Mouse (Mus musculus) gastrocnemius, adult 18-20 months (tissue): ENCODE data around the gene Stx19. TPM values are rescaled to one million over a fixed set of nuclear protein-coding genes. Genes with fewer than 3 reads are reported as not detected.

Experiments used
- DNase-seq: peaks from one replicate; pipeline ENCODE4 v3.0.0; 2021; ENCODE audit warnings: low spot score
- microRNA-seq: library from miRNA; unstranded; fragments of <30 nt; microRNA quantifications from one replicate; pipeline ENCODE4 v1.2.0, GENCODE M21; 2021
- total RNA-seq, 2 experiments: library from RNA; stranded (reverse); gene quantifications; 2 replicates each; pipeline ENCODE4 v1.2.3; 2021

The Stx19 gene
- total RNA-seq, 2 experiments from 2014 or later, result not detected

DNA sequence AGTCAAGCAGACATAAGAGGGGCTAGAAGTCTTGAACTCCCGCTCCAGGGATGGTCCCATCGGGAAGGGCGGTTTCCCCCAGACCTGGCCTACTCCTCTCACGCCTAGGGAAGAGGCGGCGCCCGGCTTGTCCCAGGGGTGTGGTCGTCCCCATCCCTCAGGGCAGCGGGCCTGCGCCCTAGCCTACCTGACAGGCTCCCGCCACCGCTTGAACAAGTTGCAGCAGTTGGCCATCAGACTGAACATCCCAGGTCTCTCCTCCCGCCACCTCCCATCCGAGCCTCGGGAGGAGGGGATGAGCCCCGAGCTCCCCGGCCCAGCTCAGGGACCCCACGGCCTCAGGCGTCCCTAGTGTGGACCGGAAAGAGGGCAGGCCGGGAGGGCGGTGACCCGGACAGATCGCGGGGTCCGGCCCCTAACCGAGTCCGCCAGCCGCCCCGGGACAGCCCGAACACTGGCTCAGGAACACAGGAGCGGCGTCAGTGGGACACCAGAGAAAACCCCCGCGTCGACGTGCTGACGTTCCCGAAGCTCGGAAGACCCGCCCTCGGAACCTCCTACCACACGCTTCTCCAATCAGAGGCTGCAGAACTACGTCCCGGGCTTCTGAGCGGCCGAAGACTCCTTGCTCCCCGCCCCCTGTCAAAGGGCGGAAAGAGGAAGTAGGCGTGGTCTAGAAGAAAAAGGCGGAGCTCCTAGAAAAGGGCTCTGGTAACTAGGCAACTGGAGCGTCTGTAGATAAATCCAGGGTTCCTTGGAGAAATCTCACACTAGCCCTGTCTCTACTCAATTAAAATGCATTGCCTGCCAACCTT is 32.2 kb downstream of the Stx19 start, which contains the start of gene Arl13b:
Arl13b (minus strand) TSS at position 543 of the 815 bp plus-strand sequence.
- DNase-seq, result peak; percentile 97

DNA sequence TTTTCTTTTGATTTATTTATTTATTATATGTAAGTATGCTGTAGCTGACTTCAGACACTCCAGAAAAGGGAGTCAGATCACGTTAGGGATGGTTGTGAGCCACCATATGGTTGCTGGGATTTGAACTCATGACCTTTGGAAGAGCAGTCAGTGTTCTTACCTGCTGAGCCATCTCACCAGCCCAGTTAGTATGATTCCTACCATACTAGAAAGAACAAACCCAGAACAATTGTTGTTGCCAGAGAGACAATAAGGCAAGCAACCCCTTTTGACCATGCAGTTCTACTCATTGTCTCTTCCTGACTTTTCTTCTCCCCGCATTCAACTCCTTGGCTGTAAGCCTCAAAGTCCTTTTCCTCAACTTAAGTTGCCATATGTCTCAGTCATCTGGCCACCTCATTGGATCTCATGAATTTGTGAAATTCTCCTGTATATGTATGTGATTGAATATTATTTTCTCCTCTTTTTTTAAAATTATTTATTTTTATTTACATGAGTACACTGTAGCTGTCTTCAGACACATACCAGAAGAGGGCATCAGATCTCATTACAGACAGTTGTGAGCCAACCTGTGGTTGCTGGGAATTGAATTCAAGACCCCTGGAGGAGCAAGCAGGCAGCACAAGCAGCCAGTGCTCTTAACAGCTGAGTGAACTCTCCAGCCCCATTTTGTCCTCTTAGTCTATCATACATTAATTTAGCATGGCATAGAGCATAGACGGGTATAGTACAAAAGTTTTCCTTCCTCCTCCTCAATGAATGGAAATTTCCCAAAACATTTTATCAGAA is 38.2 kb downstream of the Stx19 start:
- no peak for DNase-seq

DNA sequence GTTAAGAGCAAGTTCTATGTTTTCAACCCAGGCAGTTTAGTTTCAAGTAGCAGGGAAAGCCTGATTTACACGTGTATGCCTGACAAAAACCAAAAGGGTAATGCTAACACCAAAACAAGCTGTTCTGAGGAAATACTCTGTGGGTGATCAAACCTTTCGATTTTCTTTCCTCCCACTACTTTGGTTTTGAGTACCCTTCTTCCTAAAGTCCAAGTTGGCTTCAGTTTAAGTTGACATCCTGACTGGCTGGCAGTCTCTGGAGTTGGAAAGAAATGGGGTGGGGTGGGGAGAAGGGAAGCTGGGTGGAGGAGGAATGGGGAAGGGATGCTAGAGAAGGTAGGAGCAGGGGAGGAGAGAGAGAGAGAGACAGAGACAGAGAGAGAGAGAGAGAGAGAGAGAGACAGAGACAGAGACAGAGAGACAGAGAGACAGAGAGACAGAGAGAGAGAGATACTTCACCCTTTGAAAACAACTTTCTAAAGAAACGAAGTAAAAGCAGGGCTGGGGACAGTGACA is 39.2 kb downstream of the Stx19 start:
- DNase-seq, result no peak

DNA sequence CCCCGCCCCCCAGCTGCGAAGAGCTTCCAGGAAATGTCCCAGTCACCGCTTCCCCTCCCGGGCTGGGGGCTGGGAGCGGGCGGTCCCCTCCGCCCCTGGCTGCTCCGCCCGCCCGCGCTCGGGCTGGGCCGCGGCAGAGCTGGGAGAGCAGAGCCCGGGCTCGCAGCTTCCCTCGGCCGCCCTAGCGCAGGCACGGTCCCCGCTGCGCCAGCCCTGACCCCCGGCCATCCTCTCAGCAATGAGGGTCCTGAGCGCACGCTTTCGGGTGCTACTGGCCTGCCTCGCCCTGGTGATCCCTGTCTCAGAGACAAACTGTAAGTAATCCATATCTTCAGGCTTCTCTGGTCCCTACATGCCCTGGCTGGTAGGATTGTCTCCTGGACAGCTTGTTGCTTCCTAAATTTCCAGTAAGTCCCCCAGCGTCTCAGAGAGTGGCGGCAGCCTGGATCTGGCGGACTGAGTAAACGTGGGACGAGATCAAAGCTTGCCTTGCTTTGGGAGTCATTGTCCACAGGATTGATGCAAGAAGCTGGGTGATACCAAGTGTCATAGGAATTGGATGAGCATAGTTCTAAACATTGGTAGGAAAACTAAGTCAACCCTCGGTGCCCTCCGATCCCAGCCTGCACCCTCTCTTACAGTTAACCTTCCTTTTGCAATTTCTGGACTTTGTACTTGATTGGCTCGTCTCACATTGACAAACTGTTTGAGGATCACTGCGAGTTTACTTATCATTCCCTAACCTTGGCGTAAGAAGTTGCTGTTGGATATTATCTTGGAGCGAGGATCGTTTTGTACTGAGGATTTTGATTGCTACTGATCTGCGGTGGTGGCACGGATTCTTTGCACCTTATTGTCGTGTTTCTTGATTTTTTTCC is 40.0 kb downstream of the Stx19 start, which contains the start of gene Pros1:
Pros1 (plus strand) TSS at position 117 of the 878 bp plus-strand sequence.
- DNase-seq, result peak; percentile 48

DNA sequence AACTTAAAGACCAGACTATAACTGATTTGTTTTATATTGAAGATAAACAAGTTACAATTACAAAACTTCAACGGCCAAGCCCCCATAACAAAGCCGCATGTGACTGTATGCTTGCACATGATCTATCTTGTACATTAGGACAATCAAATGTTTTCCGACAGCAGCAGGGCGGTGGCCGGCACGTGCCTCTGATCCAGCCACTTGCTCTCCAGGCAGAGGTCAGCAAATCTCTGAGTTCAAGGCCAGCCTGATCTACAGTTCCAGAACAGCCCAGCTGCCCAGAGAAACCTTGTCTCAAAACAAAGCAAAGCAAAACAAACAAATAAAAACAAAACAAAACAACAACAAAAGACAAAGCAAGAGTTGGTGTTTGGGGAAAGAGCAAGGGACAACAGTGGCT is 40.9 kb downstream of the Stx19 start:
- no peak for DNase-seq

- no peak for DNase-seq
Measured at GRCm38 (mm10) chr16:62856273-62856672, 41.8 kb downstream of the Stx19 start.

DNA sequence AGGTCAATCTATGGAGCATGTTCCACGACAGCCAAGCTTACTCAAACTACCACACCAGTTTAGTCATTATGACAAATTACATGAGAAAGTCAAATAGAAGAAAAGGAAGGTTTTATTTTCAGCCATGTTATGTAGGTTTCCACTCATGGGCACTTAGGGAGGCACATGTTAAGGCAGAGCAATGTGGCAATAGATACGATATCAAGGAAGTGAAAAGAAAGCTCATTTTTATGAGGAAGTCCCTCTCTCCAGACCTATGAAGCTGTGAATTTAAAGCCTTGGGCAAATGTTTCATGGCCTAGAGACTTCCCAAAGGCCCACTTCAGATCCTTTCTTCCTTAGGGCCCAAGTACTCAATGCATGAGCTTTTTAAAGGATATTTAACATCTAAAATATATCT is 43.0 kb downstream of the Stx19 start:
- DNase-seq, result no peak

- no peak for DNase-seq
Measured at GRCm38 (mm10) chr16:62858018-62858417, 43.5 kb downstream of the Stx19 start.

DNA sequence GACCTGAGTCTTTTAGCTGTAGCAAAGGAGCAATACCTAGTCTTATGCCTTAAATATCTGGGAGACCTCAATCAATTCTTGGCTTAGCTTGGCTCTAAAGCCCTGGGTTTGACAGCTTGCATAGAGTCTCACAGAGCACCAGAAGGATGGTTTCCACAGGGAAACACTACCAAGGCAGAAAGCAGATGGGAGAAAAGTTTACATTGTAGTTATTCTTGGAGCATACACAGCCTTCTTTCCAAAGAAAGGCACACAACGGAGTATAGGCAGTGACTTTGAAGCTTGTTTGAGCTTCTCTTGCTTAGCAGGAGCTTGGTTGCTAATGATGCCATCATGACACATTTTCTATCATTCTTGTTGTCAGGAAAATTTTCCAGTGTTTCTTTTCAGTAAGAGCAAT is 45.7 kb downstream of the Stx19 start:
- DNase-seq, result no peak

DNA sequence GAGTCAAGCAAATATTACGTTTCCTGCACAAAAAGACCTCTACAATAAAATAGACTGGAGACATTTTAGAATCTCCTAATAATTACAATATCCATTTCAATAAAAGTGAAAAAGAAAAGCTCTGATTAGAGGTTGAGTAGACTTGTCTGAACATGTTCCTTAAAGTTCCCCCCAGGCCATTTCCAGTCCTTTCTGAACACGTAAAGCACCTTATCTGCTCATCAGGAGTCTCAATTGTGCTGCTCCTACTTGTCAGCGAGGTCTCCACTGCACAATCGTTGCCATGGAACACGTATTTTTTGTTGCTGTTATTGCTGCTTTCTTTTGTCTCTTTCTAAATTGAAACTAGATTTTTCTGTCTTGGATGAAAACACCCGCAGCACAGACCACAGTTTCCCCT is 47.0 kb downstream of the Stx19 start:
- no peak for DNase-seq

GRCm38 (mm10) chr16:62872688-62873117 is 58.2 kb downstream of the Stx19 start:
- no peak for DNase-seq

DNA sequence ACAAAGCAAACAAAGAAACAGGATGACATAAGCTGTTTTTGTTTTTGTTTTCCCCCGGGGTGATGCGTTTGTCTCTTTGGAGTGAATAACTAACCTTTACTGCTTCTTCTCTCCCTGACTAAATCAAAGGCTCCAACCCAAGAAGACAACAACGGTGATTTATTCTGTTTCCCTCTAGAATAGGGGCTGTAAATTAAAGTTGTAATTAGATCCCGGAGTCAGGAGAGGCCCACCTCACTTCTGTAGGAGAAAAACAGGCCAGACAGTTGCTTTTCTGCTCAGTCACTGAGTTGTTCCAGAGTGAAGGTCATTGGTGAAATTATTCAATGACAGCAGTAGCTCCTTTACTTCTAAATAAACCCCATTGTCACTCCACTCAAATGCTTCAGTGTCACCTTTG is 58.7 kb downstream of the Stx19 start:
- no peak for DNase-seq

Small RNAs within 50 kb of the gene (microRNA-seq; reads per million reads assigned to microRNA genes)
- not detected for gene Gm25986

Other genes with a start within 250 kb of the Stx19 start
- gene Nsun3, start 27.9 kb upstream of the Stx19 start, total RNA-seq, result 1 to 10 TPM; 4.5 to 5.6 TPM
- gene Arl13b, start 32.4 kb downstream of the Stx19 start, total RNA-seq, result 1 to 10 TPM; 3.1 to 4.3 TPM
- gene Pros1, start 39.6 kb downstream of the Stx19 start, total RNA-seq, result 1 to 10 TPM; 4.9 to 7.2 TPM